Mouse (Mus musculus) kidney, adult 2 months (tissue): ENCODE results near the gene Nat14.

Experiments used
- CTCF ChIP-seq: fragments of 200-500 bp; conservative IDR thresholded peaks from 2 replicates; pipeline ENCODE4 v1.5.1; 2011; ENCODE audit warnings: low read depth, mild to moderate bottlenecking, control low read depth, low read length, moderate library complexity, mixed read lengths; ENCODE audit not compliant: insufficient read depth, insufficient read length
- POLR2A ChIP-seq: fragments of 200-500 bp; IDR thresholded peaks from one replicate; pipeline ENCODE4 v1.6.1; 2011; ENCODE audit warnings: low read depth, low read length, control low read depth

GRCm38 (mm10) chr7:4918681-4919080, 3.1 kb upstream of the Nat14 start:
- TF ChIP-seq CTCF (no peak), POLR2A (no peak)
